Mouse (Mus musculus): Measurements from ENCODE around the gene Ranbp17. TPM values are rescaled to one million over a fixed set of nuclear protein-coding genes. Genes with fewer than 3 reads are reported as not detected.

Ranbp17 gene
- polyA plus RNA-seq, 1 experiment from 2014 or later = 7.5 TPM

- Histone ChIP-seq H3K36me3 (ENCODE audit: control insufficient read depth, insufficient read depth, low read length) (no peaks in the 10 kb centered on the region), H3K4me3 (ENCODE audit: low read depth, low read length) (no peak overlapping the region), H3K27me3 (ENCODE audit: control insufficient read depth, insufficient read depth, low read length) (peaks cover 79% of the 10 kb centered on the region), H3K9me3 (replicated peaks; ENCODE audit: control insufficient read depth, low read length) (peaks cover 3% of the 10 kb centered on the region; the same call in 1 of the 2 replicates), H3K4me1 (ENCODE audit: control insufficient read depth, insufficient read depth, low read length) (peaks cover 2% of the 10 kb centered on the region), H3K9ac (ENCODE audit: low read depth, low read length) (no peak overlapping the region), H3K27ac (ENCODE audit: low read depth, low read length) (no peak overlapping the region), H3K4me2 (no peak overlapping the region)
- WGBS (ENCODE audit: insufficient replicate concordance) = 5% methylated on average over 25 of the region's 25 CpGs
- no peak for ATAC-seq (replicated peaks; ENCODE audit: insufficient number of reproducible peaks, low FRiP score, low TSS enrichment)
Observed at GRCm38 (mm10) chr11:33195531-33196446, 317.8 kb downstream of the Ranbp17 start.

GRCm38 (mm10) chr11:33195061-33195460 is 318.5 kb downstream of the Ranbp17 start:
- H3K9me3 ChIP-seq (replicated peaks; ENCODE audit: control insufficient read depth, low read length) = peaks cover 3% of the 10 kb centered on the region; the same call in 1 of the 2 replicates
- ATAC-seq (replicated peaks; ENCODE audit: insufficient number of reproducible peaks, low FRiP score, low TSS enrichment) = no peak
- H3K36me3 ChIP-seq (ENCODE audit: control insufficient read depth, insufficient read depth, low read length) = no peaks in the 10 kb centered on the region
- peaks cover 72% of the 10 kb centered on the region for H3K27me3 ChIP-seq (ENCODE audit: control insufficient read depth, insufficient read depth, low read length)
- H3K27ac ChIP-seq (ENCODE audit: low read depth, low read length) = no peak overlapping the region
- H3K4me3 ChIP-seq (ENCODE audit: low read depth, low read length) = no peak overlapping the region
- H3K9ac ChIP-seq (ENCODE audit: low read depth, low read length) = no peak overlapping the region
- 18% methylated on average over 7 of the region's 7 CpGs for WGBS (ENCODE audit: insufficient replicate concordance)
- H3K4me1 ChIP-seq (ENCODE audit: control insufficient read depth, insufficient read depth, low read length) = no peaks in the 10 kb centered on the region
- no peak overlapping the region for H3K4me2 ChIP-seq

GRCm38 (mm10) chr11:33193695-33194094 is 319.9 kb downstream of the Ranbp17 start:
- H3K27ac ChIP-seq (ENCODE audit: low read depth, low read length) = no peak overlapping the region
- peak overlapping the region; percentile 20; the same call in 1 of the 2 replicates for H3K4me2 ChIP-seq
- no peak for ATAC-seq (replicated peaks; ENCODE audit: insufficient number of reproducible peaks, low FRiP score, low TSS enrichment)
- no peak overlapping the region for H3K9ac ChIP-seq (ENCODE audit: low read depth, low read length)
- no peaks in the 10 kb centered on the region for H3K36me3 ChIP-seq (ENCODE audit: control insufficient read depth, insufficient read depth, low read length)
- H3K4me1 ChIP-seq (ENCODE audit: control insufficient read depth, insufficient read depth, low read length) = no peaks in the 10 kb centered on the region
- H3K9me3 ChIP-seq (replicated peaks; ENCODE audit: control insufficient read depth, low read length) = peaks cover 3% of the 10 kb centered on the region; the same call in 1 of the 2 replicates
- 2% methylated on average over 11 of the region's 12 CpGs for WGBS (ENCODE audit: insufficient replicate concordance)
- peaks cover 63% of the 10 kb centered on the region for H3K27me3 ChIP-seq (ENCODE audit: control insufficient read depth, insufficient read depth, low read length)
- H3K4me3 ChIP-seq (ENCODE audit: low read depth, low read length) = no peak overlapping the region

- Histone ChIP-seq H3K36me3 (ENCODE audit: control insufficient read depth, insufficient read depth, low read length) (no peaks in the 10 kb centered on the region), H3K4me1 (ENCODE audit: control insufficient read depth, insufficient read depth, low read length) (peaks cover 4% of the 10 kb centered on the region; the same call in 1 of the 2 replicates), H3K9ac (ENCODE audit: low read depth, low read length) (no peak overlapping the region), H3K9me3 (replicated peaks; ENCODE audit: control insufficient read depth, low read length) (no peaks in the 10 kb centered on the region), H3K4me2 (no peak overlapping the region), H3K27me3 (ENCODE audit: control insufficient read depth, insufficient read depth, low read length) (peaks cover 31% of the 10 kb centered on the region), H3K27ac (ENCODE audit: low read depth, low read length) (no peak overlapping the region), H3K4me3 (ENCODE audit: low read depth, low read length) (no peak overlapping the region)
- 74% methylated on average over 3 of the region's 3 CpGs for WGBS (ENCODE audit: insufficient replicate concordance)
- ATAC-seq (replicated peaks; ENCODE audit: insufficient number of reproducible peaks, low FRiP score, low TSS enrichment) = no peak
Observed at GRCm38 (mm10) chr11:33181804-33182203, 331.7 kb downstream of the Ranbp17 start.

GRCm38 (mm10) chr11:33180701-33181116 is 332.8 kb downstream of the Ranbp17 start:
- Histone ChIP-seq H3K36me3 (ENCODE audit: control insufficient read depth, insufficient read depth, low read length) (no peaks in the 10 kb centered on the region), H3K27ac (ENCODE audit: low read depth, low read length) (no peak overlapping the region), H3K9me3 (replicated peaks; ENCODE audit: control insufficient read depth, low read length) (no peaks in the 10 kb centered on the region), H3K27me3 (ENCODE audit: control insufficient read depth, insufficient read depth, low read length) (peaks cover 31% of the 10 kb centered on the region), H3K4me3 (ENCODE audit: low read depth, low read length) (peak overlapping the region; percentile 33), H3K9ac (ENCODE audit: low read depth, low read length) (0 out of 2 replicates have a peak overlapping the region, but pooled peaks have one; percentile 6), H3K4me2 (peak overlapping the region; percentile 66), H3K4me1 (ENCODE audit: control insufficient read depth, insufficient read depth, low read length) (peaks cover 4% of the 10 kb centered on the region; the same call in 1 of the 2 replicates)
- ATAC-seq (replicated peaks; ENCODE audit: insufficient number of reproducible peaks, low FRiP score, low TSS enrichment) = no peak
- 1% methylated on average over 18 of the region's 18 CpGs for WGBS (ENCODE audit: insufficient replicate concordance)

GRCm38 (mm10) chr11:33179802-33180201 is 333.7 kb downstream of the Ranbp17 start:
- no peak overlapping the region for H3K9ac ChIP-seq (ENCODE audit: low read depth, low read length)
- H3K4me1 ChIP-seq (ENCODE audit: control insufficient read depth, insufficient read depth, low read length) = peaks cover 4% of the 10 kb centered on the region; the same call in 1 of the 2 replicates
- H3K36me3 ChIP-seq (ENCODE audit: control insufficient read depth, insufficient read depth, low read length) = no peaks in the 10 kb centered on the region
- H3K4me2 ChIP-seq = no peak overlapping the region
- no peaks in the 10 kb centered on the region for H3K9me3 ChIP-seq (replicated peaks; ENCODE audit: control insufficient read depth, low read length)
- ATAC-seq (replicated peaks; ENCODE audit: insufficient number of reproducible peaks, low FRiP score, low TSS enrichment) = no peak
- no peak overlapping the region for H3K4me3 ChIP-seq (ENCODE audit: low read depth, low read length)
- peaks cover 31% of the 10 kb centered on the region for H3K27me3 ChIP-seq (ENCODE audit: control insufficient read depth, insufficient read depth, low read length)
- no peak overlapping the region for H3K27ac ChIP-seq (ENCODE audit: low read depth, low read length)
- 70% methylated on average over 1 of the region's 1 CpGs for WGBS (ENCODE audit: insufficient replicate concordance)

GRCm38 (mm10) chr11:33176525-33177245 is 336.9 kb downstream of the Ranbp17 start:
- no peak overlapping the region for H3K9ac ChIP-seq (ENCODE audit: low read depth, low read length)
- H3K27me3 ChIP-seq (ENCODE audit: control insufficient read depth, insufficient read depth, low read length) = peaks cover 31% of the 10 kb centered on the region
- no peaks in the 10 kb centered on the region for H3K9me3 ChIP-seq (replicated peaks; ENCODE audit: control insufficient read depth, low read length)

GRCm38 (mm10) chr11:33175768-33176167 is 337.8 kb downstream of the Ranbp17 start:
- no peak for ATAC-seq (replicated peaks; ENCODE audit: insufficient number of reproducible peaks, low FRiP score, low TSS enrichment)
- H3K27me3 ChIP-seq (ENCODE audit: control insufficient read depth, insufficient read depth, low read length) = peaks cover 25% of the 10 kb centered on the region

More at GRCm38 (mm10) chr11:33176525-33177245, 336.9 kb downstream of the Ranbp17 start:
- H3K4me3 ChIP-seq (ENCODE audit: low read depth, low read length) = no peak overlapping the region
- ATAC-seq (replicated peaks; ENCODE audit: insufficient number of reproducible peaks, low FRiP score, low TSS enrichment) = no peak
- 30% methylated on average over 20 of the region's 20 CpGs for WGBS (ENCODE audit: insufficient replicate concordance)
- no peaks in the 10 kb centered on the region for H3K36me3 ChIP-seq (ENCODE audit: control insufficient read depth, insufficient read depth, low read length)
- H3K27ac ChIP-seq (ENCODE audit: low read depth, low read length) = no peak overlapping the region
- peaks cover 4% of the 10 kb centered on the region; the same call in 1 of the 2 replicates for H3K4me1 ChIP-seq (ENCODE audit: control insufficient read depth, insufficient read depth, low read length)
- no peak overlapping the region for H3K4me2 ChIP-seq

More at GRCm38 (mm10) chr11:33175768-33176167, 337.8 kb downstream of the Ranbp17 start:
- no peak overlapping the region for H3K9ac ChIP-seq (ENCODE audit: low read depth, low read length)
- H3K27ac ChIP-seq (ENCODE audit: low read depth, low read length) = no peak overlapping the region
- H3K9me3 ChIP-seq (replicated peaks; ENCODE audit: control insufficient read depth, low read length) = no peaks in the 10 kb centered on the region
- 62% methylated on average over 2 of the region's 3 CpGs for WGBS (ENCODE audit: insufficient replicate concordance)
- H3K36me3 ChIP-seq (ENCODE audit: control insufficient read depth, insufficient read depth, low read length) = no peaks in the 10 kb centered on the region
- peaks cover 4% of the 10 kb centered on the region; the same call in 1 of the 2 replicates for H3K4me1 ChIP-seq (ENCODE audit: control insufficient read depth, insufficient read depth, low read length)
- H3K4me3 ChIP-seq (ENCODE audit: low read depth, low read length) = no peak overlapping the region
- H3K4me2 ChIP-seq = no peak overlapping the region
